Mouse (Mus musculus) myocyte (in vitro differentiated cells): ENCODE data around the gene Cep72. TPM values are rescaled to one million over a fixed set of nuclear protein-coding genes. Genes with fewer than 3 reads are reported as not detected.
A peak's percentile ranks its signal among the peaks of the same experiment; 100 is the strongest.

Experiments
- H3K27me3 ChIP-seq: one replicate; pipeline ENCODE4 v1.6.1; 2011; ENCODE audit not compliant: control insufficient read depth, insufficient read depth, insufficient read length
- H3K36me3 ChIP-seq: one replicate; pipeline ENCODE4 v1.6.1; 2011; ENCODE audit not compliant: control insufficient read depth, insufficient read depth
- H3K4me2 ChIP-seq: one replicate; pipeline ENCODE4 v1.6.1; 2011; ENCODE audit warnings: low read depth, control low read depth
- H3K4me3 ChIP-seq: one replicate; pipeline ENCODE4 v1.5.1; 2011; ENCODE audit warnings: mild to moderate bottlenecking, control low read depth, moderate library complexity
- H3K79me2 ChIP-seq: one replicate; pipeline ENCODE4 v1.6.1; 2011; ENCODE audit not compliant: control insufficient read depth, insufficient read depth
- H3ac ChIP-seq: one replicate; pipeline ENCODE4 v1.6.1; 2011; ENCODE audit not compliant: control insufficient read depth, insufficient read length
- CEBPB ChIP-seq: IDR thresholded peaks from 2 replicates; pipeline ENCODE4 v1.6.1; 2011; ENCODE audit warnings: mild to moderate bottlenecking, moderate library complexity; ENCODE audit not compliant: poor library complexity, insufficient read depth, severe bottlenecking
- E2F4 ChIP-seq: IDR thresholded peaks from one replicate; pipeline ENCODE4 v1.6.1; 2011; ENCODE audit warnings: mild to moderate bottlenecking, control low read depth, moderate library complexity; ENCODE audit not compliant: insufficient read depth
- MAX ChIP-seq: IDR thresholded peaks from one replicate; pipeline ENCODE4 v1.6.1; 2011; ENCODE audit warnings: low read depth, mild to moderate bottlenecking, control low read depth
- MYOD1 ChIP-seq, 3 experiments: IDR thresholded peaks; one replicate each; pipeline ENCODE4 v1.6.1; 2011; ENCODE audit warnings: control low read depth in 2 of 3, low read depth in 2 of 3, mild to moderate bottlenecking in 2 of 3, moderate library complexity in 1 of 3; ENCODE audit not compliant: insufficient read length in 2 of 3, control insufficient read depth in 1 of 3
- MYOG ChIP-seq, 3 experiments: IDR thresholded peaks; one replicate each; pipeline ENCODE4 v1.6.1; 2011; ENCODE audit warnings: control low read depth in 2 of 3, low read depth in 2 of 3, mild to moderate bottlenecking in 2 of 3; ENCODE audit not compliant: insufficient read length in 2 of 3, control insufficient read depth in 1 of 3, insufficient read depth in 1 of 3
- POLR2A ChIP-seq: IDR thresholded peaks from one replicate; pipeline ENCODE4 v1.6.1; 2011; ENCODE audit warnings: low read depth, mild to moderate bottlenecking, control low read depth, moderate library complexity; ENCODE audit not compliant: insufficient read length
- POLR2AphosphoS2 ChIP-seq: IDR thresholded peaks from one replicate; pipeline ENCODE4 v1.6.1; 2011; ENCODE audit warnings: low read depth, control low read depth; ENCODE audit not compliant: insufficient read length
- REST ChIP-seq: IDR thresholded peaks from one replicate; pipeline ENCODE4 v1.6.1; 2011; ENCODE audit warnings: mild to moderate bottlenecking, control low read depth, moderate library complexity; ENCODE audit not compliant: insufficient read depth, insufficient read length
- SRF ChIP-seq: IDR thresholded peaks from one replicate; pipeline ENCODE4 v1.6.1; 2011; ENCODE audit warnings: low read depth; ENCODE audit not compliant: control insufficient read depth, insufficient read length
- TCF12 ChIP-seq: IDR thresholded peaks from one replicate; pipeline ENCODE4 v1.6.1; 2011; ENCODE audit warnings: mild to moderate bottlenecking, control low read depth; ENCODE audit not compliant: poor library complexity, insufficient read depth, severe bottlenecking
- TCF3 ChIP-seq: IDR thresholded peaks from one replicate; pipeline ENCODE4 v1.6.1; 2011; ENCODE audit warnings: low read depth, control low read depth; ENCODE audit not compliant: insufficient read length
- USF1 ChIP-seq: IDR thresholded peaks from one replicate; pipeline ENCODE4 v1.6.1; 2011; ENCODE audit warnings: low read depth, mild to moderate bottlenecking, control low read depth, moderate library complexity
- polyA plus RNA-seq: library from polyadenylated mRNA; unstranded; fragments of >200 nt; fragmentation: generic; extraction: Trizol; gene quantifications from one replicate; pipeline ENCODE4 v1.2.1, GENCODE M21; 2012; ENCODE audit warnings: missing spikeins

The Cep72 gene
- polyA plus RNA-seq, 1 experiment = 0.72 TPM

- Histone ChIP-seq H3ac (no peak overlapping the region), H3K79me2 (no peaks in the 10 kb centered on the region), H3K27me3 (no peaks in the 10 kb centered on the region), H3K4me2 (peak overlapping the region; percentile 77), H3K36me3 (no peaks in the 10 kb centered on the region), H3K4me3 (peak overlapping the region; percentile 26)
- TF ChIP-seq MYOG (IDR thresholded peaks at IDR 0.05; ENCODE audit: control insufficient read depth in 1 of 3, insufficient read depth in 1 of 3, insufficient read length in 2 of 3, low read depth in 2 of 3) (peak; percentile 16 to 91 (median 51)), E2F4 (no peak), MYOD1 (IDR thresholded peaks at IDR 0.05; ENCODE audit: control insufficient read depth in 1 of 3, insufficient read length in 2 of 3, low read depth in 2 of 3) (peak in 2 of 3 experiments; percentile 86), SRF (no peak)
Measured at GRCm38 (mm10) chr13:74062378-74063128, 454 bp upstream of the Cep72 start.

- no peaks in the 10 kb centered on the region for H3K27me3 ChIP-seq
- no peak overlapping the region for H3K4me2 ChIP-seq
- no peaks in the 10 kb centered on the region for H3K36me3 ChIP-seq
- no peak for TF ChIP-seq CEBPB
- no peak for TF ChIP-seq MYOD1 (IDR thresholded peaks at IDR 0.05; ENCODE audit: control insufficient read depth in 1 of 3, insufficient read length in 2 of 3, low read depth in 2 of 3)
- TF ChIP-seq SRF = no peak
- TF ChIP-seq TCF12 = no peak
- no peak for TF ChIP-seq E2F4
- no peak overlapping the region for H3ac ChIP-seq
- no peaks in the 10 kb centered on the region for H3K79me2 ChIP-seq
- no peak overlapping the region for H3K4me3 ChIP-seq
Measured at GRCm38 (mm10) chr13:74058081-74058480, 4.0 kb downstream of the Cep72 start.

GRCm38 (mm10) chr13:74056194-74056593, 5.9 kb downstream of the Cep72 start:
- Histone ChIP-seq H3K36me3 (no peaks in the 10 kb centered on the region), H3K79me2 (no peaks in the 10 kb centered on the region), H3K27me3 (no peaks in the 10 kb centered on the region), H3ac (no peak overlapping the region), H3K4me3 (no peak overlapping the region), H3K4me2 (no peak overlapping the region)
- no peak for TF ChIP-seq MYOD1 (IDR thresholded peaks at IDR 0.05; ENCODE audit: control insufficient read depth in 1 of 3, insufficient read length in 2 of 3, low read depth in 2 of 3)
- TF ChIP-seq REST = no peak
- TF ChIP-seq TCF3 = no peak
- no peak for TF ChIP-seq MAX
- no peak for TF ChIP-seq TCF12
- TF ChIP-seq SRF = no peak
- no peak for TF ChIP-seq POLR2A
- no peak for TF ChIP-seq CEBPB
- no peak for TF ChIP-seq MYOG (IDR thresholded peaks at IDR 0.05; ENCODE audit: control insufficient read depth in 1 of 3, insufficient read depth in 1 of 3, insufficient read length in 2 of 3, low read depth in 2 of 3)
- TF ChIP-seq USF1 = no peak
- TF ChIP-seq E2F4 = no peak
- TF ChIP-seq POLR2AphosphoS2 = no peak

- Histone ChIP-seq H3K79me2 (no peaks in the 10 kb centered on the region), H3K4me2 (no peak overlapping the region), H3K36me3 (no peaks in the 10 kb centered on the region), H3K4me3 (no peak overlapping the region), H3ac (no peak overlapping the region), H3K27me3 (no peaks in the 10 kb centered on the region)
- TF ChIP-seq E2F4 = no peak
- TF ChIP-seq USF1 = no peak
- no peak for TF ChIP-seq REST
- no peak for TF ChIP-seq TCF3
- no peak for TF ChIP-seq MYOD1 (IDR thresholded peaks at IDR 0.05; ENCODE audit: control insufficient read depth in 1 of 3, insufficient read length in 2 of 3, low read depth in 2 of 3)
- TF ChIP-seq POLR2A = no peak
- no peak for TF ChIP-seq MYOG (IDR thresholded peaks at IDR 0.05; ENCODE audit: control insufficient read depth in 1 of 3, insufficient read depth in 1 of 3, insufficient read length in 2 of 3, low read depth in 2 of 3)
- TF ChIP-seq POLR2AphosphoS2 = no peak
- no peak for TF ChIP-seq TCF12
- no peak for TF ChIP-seq CEBPB
- TF ChIP-seq SRF = no peak
- no peak for TF ChIP-seq MAX
Measured at GRCm38 (mm10) chr13:74039926-74040325, 22.2 kb downstream of the Cep72 start.

- Histone ChIP-seq H3K79me2 (no peaks in the 10 kb centered on the region), H3K36me3 (no peaks in the 10 kb centered on the region), H3K4me2 (no peak overlapping the region), H3K4me3 (no peak overlapping the region), H3K27me3 (no peaks in the 10 kb centered on the region), H3ac (no peak overlapping the region)
- TF ChIP-seq SRF = no peak
- no peak for TF ChIP-seq USF1
- no peak for TF ChIP-seq MYOG (IDR thresholded peaks at IDR 0.05; ENCODE audit: control insufficient read depth in 1 of 3, insufficient read depth in 1 of 3, insufficient read length in 2 of 3, low read depth in 2 of 3)
- TF ChIP-seq POLR2A = no peak
- TF ChIP-seq MYOD1 (IDR thresholded peaks at IDR 0.05; ENCODE audit: control insufficient read depth in 1 of 3, insufficient read length in 2 of 3, low read depth in 2 of 3) = no peak
- TF ChIP-seq TCF12 = no peak
Measured at GRCm38 (mm10) chr13:74035776-74036175, 26.3 kb downstream of the Cep72 start.
